Mouse (Mus musculus) small intestine, adult 2 months (tissue): ENCODE measurements around the gene Cuedc2. TPM values are rescaled to one million over a fixed set of nuclear protein-coding genes. Genes with fewer than 3 reads are reported as not detected.

Source experiments
- H3K27ac ChIP-seq: fragments of 200-500 bp; 2 replicates; pipeline ENCODE4 v1.5.1; 2012; ENCODE audit warnings: low read depth, low read length, control low read depth, inconsistent platforms; ENCODE audit not compliant: insufficient read depth
- H3K27me3 ChIP-seq: fragments of 200-500 bp; 2 replicates; pipeline ENCODE4 v1.6.1; 2012; ENCODE audit warnings: mild to moderate bottlenecking, moderate library complexity, low read length, inconsistent platforms; ENCODE audit not compliant: control insufficient read depth, insufficient read depth
- H3K36me3 ChIP-seq: fragments of 200-500 bp; 2 replicates; pipeline ENCODE4 v1.6.1; 2012; ENCODE audit warnings: mild to moderate bottlenecking, low read length, control low read depth, inconsistent platforms; ENCODE audit not compliant: control insufficient read depth, insufficient read depth
- H3K4me1 ChIP-seq: fragments of 200-500 bp; 2 replicates; pipeline ENCODE4 v1.6.1; 2012; ENCODE audit warnings: low read length, inconsistent platforms, mixed read lengths; ENCODE audit not compliant: control insufficient read depth, insufficient read depth, insufficient read length
- H3K4me3 ChIP-seq: fragments of 200-500 bp; 2 replicates; pipeline ENCODE4 v1.5.1; 2012; ENCODE audit warnings: low read depth, mild to moderate bottlenecking, control low read depth, inconsistent platforms, low read length, moderate library complexity
- CTCF ChIP-seq: fragments of 200-500 bp; IDR thresholded peaks from 2 replicates; pipeline ENCODE4 v1.5.1; 2012; ENCODE audit warnings: low read depth, mild to moderate bottlenecking, control low read depth, inconsistent platforms, low read length, moderate library complexity, mixed read lengths; ENCODE audit not compliant: insufficient replicate concordance, insufficient read length; ENCODE audit errors: extremely low read depth
- POLR2A ChIP-seq: fragments of 200-500 bp; IDR thresholded peaks from 2 replicates; pipeline ENCODE4 v1.6.1; 2012; ENCODE audit warnings: low read depth, mild to moderate bottlenecking, control low read depth, inconsistent platforms, low read length, moderate library complexity
- WGBS: fragments of 180-500 bp; shearing (Covaris S2); methylation state at CpG from one replicate; pipeline ENCODE4 v1.1.7; 2018; 5-methylcytosine and 5-hydroxymethylcytosine counted together
- polyA plus RNA-seq: library from polyadenylated mRNA; depleted of rRNA; stranded (reverse); fragments of >200 nt; gene quantifications from 2 replicates; pipeline ENCODE4 v1.2.3, GENCODE M21; 2012

Cuedc2 gene
- polyA plus RNA-seq, 1 experiment, result 26.9 TPM

DNA sequence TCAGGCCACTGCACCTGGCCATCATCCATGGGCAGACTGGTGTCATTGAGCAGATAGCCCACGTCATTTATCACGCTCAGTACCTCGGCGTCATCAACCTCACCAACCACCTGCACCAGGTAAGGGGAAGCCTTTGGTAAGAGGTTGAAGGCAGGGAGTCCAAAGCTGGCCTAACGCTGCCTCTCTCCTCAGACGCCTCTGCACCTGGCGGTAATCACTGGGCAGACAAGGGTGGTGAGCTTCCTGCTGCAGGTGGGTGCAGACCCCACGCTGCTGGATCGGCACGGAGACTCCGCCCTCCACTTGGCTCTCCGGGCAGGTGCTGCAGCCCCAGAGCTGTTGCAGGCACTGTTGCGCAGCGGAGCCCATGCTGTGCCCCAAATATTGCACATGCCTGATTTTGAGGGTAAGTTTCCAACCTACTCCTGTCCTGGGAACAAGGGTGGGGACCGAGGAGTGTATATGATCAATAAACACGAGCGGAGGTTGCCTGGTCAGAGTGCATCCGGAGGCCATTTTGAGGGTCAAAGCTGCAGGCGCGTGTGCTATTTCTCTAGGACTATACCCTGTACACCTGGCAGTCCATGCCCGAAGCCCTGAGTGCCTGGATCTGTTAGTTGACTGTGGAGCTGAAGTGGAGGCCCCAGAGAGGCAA, 28.7 kb downstream of the Cuedc2 start:
- TF ChIP-seq POLR2A (no peak), CTCF (no peak)
- Histone ChIP-seq H3K4me3 (no peak overlapping the region), H3K27ac (no peak overlapping the region), H3K4me1 (peaks cover 9% of the 10 kb centered on the region), H3K36me3 (peaks cover 47% of the 10 kb centered on the region), H3K27me3 (0 out of 2 replicates have a peak, but pooled peaks cover 6% of the 10 kb centered on the region)
- 82% methylated on average over 21 of the region's 21 CpGs for WGBS

DNA sequence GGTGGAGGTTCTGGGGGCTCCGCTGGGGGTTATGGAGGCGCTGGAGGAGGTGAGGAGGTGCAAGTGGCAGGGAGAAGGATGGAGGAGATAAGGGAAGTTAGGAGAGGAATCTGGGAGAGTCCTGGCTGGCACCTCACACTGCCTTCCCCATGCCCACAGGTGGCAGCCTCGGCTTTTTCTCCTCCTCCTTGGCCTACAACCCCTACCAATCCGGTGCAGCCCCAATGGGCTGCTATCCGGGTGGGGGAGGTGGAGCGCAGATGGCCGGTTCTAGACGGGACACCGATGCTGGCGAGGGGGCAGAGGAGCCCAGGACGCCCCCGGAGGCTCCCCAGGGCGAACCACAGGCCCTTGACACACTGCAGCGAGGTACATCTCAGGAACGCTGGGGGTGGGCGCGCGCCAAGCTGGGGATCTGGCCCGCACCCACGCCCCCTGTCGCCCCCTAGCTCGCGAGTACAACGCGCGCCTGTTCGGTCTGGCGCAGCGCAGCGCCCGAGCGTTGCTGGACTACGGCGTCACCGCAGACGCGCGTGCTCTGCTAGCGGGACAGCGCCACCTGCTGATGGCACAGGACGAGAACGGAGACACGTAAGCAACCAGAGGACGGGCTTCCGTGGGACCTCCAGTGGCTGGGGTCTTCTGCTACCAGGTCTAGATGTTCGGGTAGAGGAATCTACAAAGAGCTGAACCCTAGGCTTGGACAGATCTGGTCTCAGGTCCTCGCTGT, 29.6 kb downstream of the Cuedc2 start:
- Histone ChIP-seq H3K36me3 (peaks cover 47% of the 10 kb centered on the region), H3K4me1 (peaks cover 5% of the 10 kb centered on the region), H3K4me3 (peak overlapping the region; percentile 44), H3K27me3 (no peaks in the 10 kb centered on the region), H3K27ac (no peak overlapping the region)
- TF ChIP-seq CTCF (peak; percentile 84), POLR2A (no peak)
- WGBS, result 5% methylated on average over 47 of the region's 47 CpGs

DNA sequence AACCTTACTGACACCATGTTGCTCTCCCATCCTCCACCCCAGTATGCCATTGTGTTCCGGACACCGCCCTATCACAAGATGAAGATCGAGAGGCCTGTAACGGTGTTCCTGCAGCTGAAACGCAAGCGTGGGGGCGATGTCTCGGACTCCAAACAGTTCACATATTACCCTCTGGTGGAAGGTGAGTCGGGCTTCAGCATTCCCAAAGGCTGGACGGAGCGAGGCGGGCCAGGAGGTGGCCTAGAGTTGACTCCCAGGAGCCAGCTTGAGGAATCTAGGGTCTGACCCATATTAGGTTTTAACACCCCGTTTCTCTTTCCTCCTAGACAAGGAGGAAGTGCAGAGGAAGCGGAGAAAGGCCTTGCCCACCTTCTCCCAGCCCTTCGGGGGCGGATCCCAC, 30.2 kb downstream of the Cuedc2 start:
- TF ChIP-seq POLR2A, result no peak
- no peak for TF ChIP-seq CTCF
- 91% methylated on average over 16 of the region's 16 CpGs for WGBS
- H3K27me3 ChIP-seq, result no peaks in the 10 kb centered on the region
- H3K36me3 ChIP-seq, result peaks cover 45% of the 10 kb centered on the region
- H3K4me3 ChIP-seq, result no peak overlapping the region
- peaks cover 9% of the 10 kb centered on the region for H3K4me1 ChIP-seq
- no peak overlapping the region for H3K27ac ChIP-seq

DNA sequence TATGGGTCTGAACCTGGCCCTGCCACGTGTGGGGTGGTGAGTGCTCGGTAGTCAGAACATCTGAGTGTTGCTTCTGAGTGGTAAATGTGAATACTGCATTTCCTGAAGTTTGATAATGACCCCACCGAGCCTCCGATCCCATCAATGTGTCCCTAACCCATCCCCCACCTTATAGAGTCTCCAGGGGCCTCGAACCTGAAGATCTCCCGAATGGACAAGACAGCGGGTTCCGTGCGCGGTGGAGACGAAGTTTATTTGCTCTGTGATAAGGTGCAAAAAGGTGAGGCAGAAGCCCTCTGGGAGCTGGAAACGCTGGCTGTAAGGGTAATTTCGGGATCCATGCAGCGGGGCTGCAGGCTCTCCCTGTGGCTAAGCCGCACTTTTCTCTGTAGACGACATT, 30.7 kb downstream of the Cuedc2 start:
- H3K27ac ChIP-seq, result no peak overlapping the region
- peaks cover 43% of the 10 kb centered on the region for H3K36me3 ChIP-seq
- TF ChIP-seq POLR2A, result no peak
- TF ChIP-seq CTCF, result no peak
- peaks cover 9% of the 10 kb centered on the region for H3K4me1 ChIP-seq
- H3K27me3 ChIP-seq, result no peaks in the 10 kb centered on the region
- H3K4me3 ChIP-seq, result no peak overlapping the region
- 93% methylated on average over 16 of the region's 16 CpGs for WGBS

DNA sequence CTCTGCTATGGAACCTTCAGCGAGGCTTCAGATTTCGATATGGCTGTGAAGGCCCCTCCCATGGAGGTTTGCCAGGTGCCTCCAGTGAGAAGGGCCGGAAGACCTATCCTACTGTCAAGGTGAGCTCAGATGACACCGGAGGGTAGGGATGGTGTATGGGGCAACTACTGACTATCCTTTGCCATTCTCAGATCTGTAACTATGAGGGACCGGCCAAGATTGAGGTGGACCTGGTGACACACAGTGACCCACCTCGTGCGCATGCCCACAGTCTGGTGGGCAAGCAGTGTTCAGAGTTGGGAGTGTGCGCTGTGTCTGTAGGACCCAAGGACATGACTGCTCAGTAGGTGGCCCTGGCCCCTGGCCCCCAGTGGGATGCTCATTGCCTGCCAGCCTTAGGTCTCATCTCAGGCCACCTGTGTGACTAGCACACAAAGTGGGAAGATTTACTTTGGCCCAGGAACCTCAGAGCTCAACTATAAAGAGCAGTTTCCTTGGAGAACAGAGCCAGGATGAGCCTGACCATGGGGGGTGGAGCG, 31.7 kb downstream of the Cuedc2 start:
- H3K36me3 ChIP-seq, result peaks cover 40% of the 10 kb centered on the region
- H3K27ac ChIP-seq, result no peak overlapping the region
- WGBS, result 93% methylated on average over 9 of the region's 9 CpGs
- peaks cover 9% of the 10 kb centered on the region for H3K4me1 ChIP-seq
- TF ChIP-seq CTCF (no peak), POLR2A (no peak)
- H3K27me3 ChIP-seq, result no peaks in the 10 kb centered on the region
- no peak overlapping the region for H3K4me3 ChIP-seq

DNA sequence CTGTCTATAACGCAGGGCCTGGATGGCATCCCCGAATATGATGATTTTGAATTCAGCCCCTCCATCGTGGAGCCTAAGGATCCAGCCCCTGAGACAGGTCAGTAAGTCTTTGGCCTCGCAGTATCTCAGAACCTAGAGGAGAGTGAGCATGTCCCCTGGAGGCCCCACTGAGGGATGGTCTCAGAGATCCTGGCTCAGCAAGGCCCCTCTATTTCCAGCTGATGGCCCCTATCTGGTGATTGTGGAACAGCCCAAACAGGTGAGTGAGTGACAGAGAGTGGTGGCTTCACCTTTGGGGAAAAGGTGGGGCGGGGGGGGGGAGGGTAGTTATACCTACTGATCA, 32.3 kb downstream of the Cuedc2 start:
- WGBS, result 67% methylated on average over 5 of the region's 5 CpGs
- Histone ChIP-seq H3K4me1 (peaks cover 9% of the 10 kb centered on the region), H3K27ac (no peak overlapping the region), H3K27me3 (no peaks in the 10 kb centered on the region), H3K4me3 (peak overlapping the region; percentile 77), H3K36me3 (peaks cover 34% of the 10 kb centered on the region)
- no peak for TF ChIP-seq CTCF
- TF ChIP-seq POLR2A, result no peak
